In the genomic region with DNA sequence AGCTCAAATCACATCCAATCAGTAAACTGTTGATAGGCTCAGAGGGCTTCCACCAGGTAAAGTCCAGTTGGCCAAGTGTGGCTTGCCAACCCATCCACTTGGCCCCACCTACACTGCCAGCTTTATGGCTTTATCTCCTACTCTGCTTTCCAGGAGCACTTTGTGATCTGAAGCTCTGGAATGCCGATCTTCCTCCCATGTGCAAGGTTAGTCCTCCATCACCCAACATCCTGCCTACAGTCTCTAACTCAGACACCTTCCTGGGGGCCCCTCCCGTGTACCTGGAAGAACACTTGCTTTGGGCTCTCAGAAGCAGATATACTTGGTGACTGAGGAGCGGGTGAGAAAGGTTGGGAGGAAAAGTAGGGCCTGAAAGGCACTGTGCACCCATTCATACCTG, we compare ENCODE assay signal across 28 mouse cellular contexts.
"Had no signal": no experiment of that assay in that cellular context is flagged by ENCODE, and none has a peak within 500 bp of the region (broad histone marks: within the 10 kb centered on the region; RNA-seq: fewer than 3 reads in every experiment).

No protein-coding gene starts in this region.

- H3K4me3 ChIP-seq: limb, embryonic 10.5 days; limb, embryonic 12.5 days; limb, embryonic 13.5 days; limb, embryonic 15.5 days; liver, embryonic 12.5 days; liver, embryonic 13.5 days; liver, embryonic 15.5 days; lung, embryonic 15.5 days; megakaryocyte, embryonic 14.5 days; midbrain, embryonic 10.5 days; midbrain, embryonic 12.5 days; midbrain, embryonic 13.5 days; midbrain, embryonic 15.5 days; myocyte; neural tube, embryonic 12.5 days had no signal

- H3K4me1 ChIP-seq: limb, embryonic 12.5 days; limb, embryonic 13.5 days; limb, embryonic 15.5 days; liver, embryonic 15.5 days; midbrain, embryonic 12.5 days; midbrain, embryonic 13.5 days; midbrain, embryonic 15.5 days; neural tube, embryonic 12.5 days had no signal

- DNase-seq: left cerebral cortex, postnatal 4 days; liver; liver, embryonic 13.5 days; liver, postnatal 0 days; lung, adult 18-20 months; lung, adult 2 months; lung, embryonic 14.5 days; lung, postnatal 10 days; lung, postnatal 14 days; lung, postnatal 36 days; lung, postnatal 4 days; midbrain, embryonic 14.5 days had no signal

- H3K9me3 ChIP-seq: limb, embryonic 10.5 days; limb, embryonic 12.5 days; limb, embryonic 13.5 days; limb, embryonic 15.5 days; liver, embryonic 12.5 days; liver, embryonic 13.5 days; liver, embryonic 15.5 days; lung, embryonic 15.5 days; midbrain, embryonic 10.5 days; midbrain, embryonic 12.5 days; midbrain, embryonic 13.5 days; midbrain, embryonic 15.5 days; neural tube, embryonic 12.5 days had no signal

- H3K27ac ChIP-seq: limb, embryonic 10.5 days; limb, embryonic 12.5 days; limb, embryonic 13.5 days; limb, embryonic 15.5 days; liver, embryonic 12.5 days; liver, embryonic 13.5 days; liver, embryonic 14.5 days; liver, embryonic 15.5 days; lung, embryonic 15.5 days; macrophage; midbrain, embryonic 10.5 days; midbrain, embryonic 12.5 days; midbrain, embryonic 13.5 days; midbrain, embryonic 15.5 days; neural tube, embryonic 12.5 days had no signal

- H3K36me3 ChIP-seq: limb, embryonic 10.5 days; limb, embryonic 12.5 days; limb, embryonic 13.5 days; limb, embryonic 15.5 days; liver, embryonic 12.5 days; liver, embryonic 13.5 days; liver, embryonic 15.5 days; lung, embryonic 15.5 days; midbrain, embryonic 10.5 days; midbrain, embryonic 12.5 days; midbrain, embryonic 13.5 days; midbrain, embryonic 15.5 days; neural tube, embryonic 12.5 days had no signal

- H3K27me3 ChIP-seq: limb, embryonic 12.5 days; limb, embryonic 13.5 days; limb, embryonic 15.5 days; lung, embryonic 15.5 days; midbrain, embryonic 12.5 days; midbrain, embryonic 13.5 days; midbrain, embryonic 15.5 days; neural tube, embryonic 12.5 days had no signal
